Mouse (Mus musculus): ENCODE measurements around the gene Slc18a2. TPM values are rescaled to one million over a fixed set of nuclear protein-coding genes. Genes with fewer than 3 reads are reported as not detected.
A peak's percentile ranks its signal among the peaks of the same experiment; 100 is the strongest.

Gene Slc18a2
- polyA plus RNA-seq, 1 experiment from 2014 or later: 17.7 TPM

DNA sequence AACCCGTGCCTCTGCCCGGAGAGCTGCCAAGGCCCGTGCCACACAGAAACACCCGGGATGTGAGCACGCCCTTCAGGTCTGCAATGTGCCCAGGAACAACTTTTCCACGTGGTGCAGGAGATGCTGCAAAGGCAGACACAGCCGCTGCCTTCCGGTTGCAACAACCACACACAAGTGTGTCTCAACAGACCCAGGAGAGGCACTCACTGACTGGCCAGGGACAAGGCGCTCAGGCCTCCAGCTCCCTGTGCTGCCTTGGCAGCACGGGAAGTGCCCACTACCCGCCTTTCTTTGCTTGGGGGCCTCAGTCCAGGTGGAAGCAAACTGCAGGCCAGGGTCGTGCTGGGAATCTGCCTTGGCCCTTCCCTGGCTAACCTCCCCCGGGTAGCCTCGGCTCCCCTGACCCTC is 83.6 kb downstream of the Slc18a2 start:
- WGBS: under 1% methylated on average over 14 of the region's 14 CpGs
- Histone ChIP-seq H3K9me3 (ENCODE audit: control insufficient read depth, low read length) (no peaks in the 10 kb centered on the region), H3K27ac (no peak overlapping the region), H3K4me2 (replicated peaks) (peak overlapping the region; percentile 96), H3K27me3 (ENCODE audit: control insufficient read depth, insufficient read depth, low read length) (no peaks in the 10 kb centered on the region), H3K9ac (peak overlapping the region; percentile 94), H3K4me1 (replicated peaks; ENCODE audit: control insufficient read depth, insufficient read depth, low read length) (peaks cover 33% of the 10 kb centered on the region), H3K4me3 (replicated peaks; ENCODE audit: low read length) (peak overlapping the region; percentile 98), H3K36me3 (replicated peaks; ENCODE audit: control insufficient read depth, insufficient read depth) (no peaks in the 10 kb centered on the region)
- no peak for DNase-seq (ENCODE audit: low spot score)
- no peak for ATAC-seq (ENCODE audit: low FRiP score)

DNA sequence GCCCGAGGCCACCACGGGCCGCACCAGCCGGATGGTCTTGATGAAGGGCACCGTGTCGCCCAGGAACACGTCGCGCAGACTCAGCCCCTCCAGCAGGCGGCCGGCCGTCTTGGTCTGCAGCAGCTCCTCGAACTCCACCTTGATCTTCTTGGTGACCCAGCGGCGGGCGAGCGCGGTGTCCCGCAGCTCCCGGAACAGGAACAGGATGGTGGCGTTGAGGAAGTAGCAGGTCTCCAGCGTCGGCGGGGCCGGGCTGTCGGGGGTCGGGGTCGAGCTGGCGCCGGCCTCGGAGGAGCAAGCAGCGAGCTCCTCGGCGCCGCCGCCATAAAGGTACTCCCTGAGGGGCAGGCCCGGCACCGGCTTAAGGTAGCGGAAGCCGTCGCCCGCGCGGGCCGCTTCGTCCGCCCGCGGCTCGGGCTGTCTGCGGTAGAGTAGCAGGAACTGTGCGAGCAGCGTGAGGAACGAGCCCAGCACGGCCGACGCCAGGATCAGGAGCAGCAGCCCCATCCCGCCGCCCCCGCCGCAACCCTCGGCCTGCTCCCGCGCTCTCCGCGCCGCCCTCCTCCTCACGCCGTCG is 84.5 kb downstream of the Slc18a2 start:
- H3K27me3 ChIP-seq (ENCODE audit: control insufficient read depth, insufficient read depth, low read length): no peaks in the 10 kb centered on the region
- peak overlapping the region; percentile 95 for H3K27ac ChIP-seq
- peak overlapping the region; percentile 94 for H3K9ac ChIP-seq
- DNase-seq (ENCODE audit: low spot score) (no peak), ATAC-seq (ENCODE audit: low FRiP score) (peak; percentile 67; the same call in 1 of the 2 replicates)
- no peaks in the 10 kb centered on the region for H3K36me3 ChIP-seq (replicated peaks; ENCODE audit: control insufficient read depth, insufficient read depth)
- peak overlapping the region; percentile 98 for H3K4me3 ChIP-seq (replicated peaks; ENCODE audit: low read length)
- under 1% methylated on average over 55 of the region's 70 CpGs for WGBS
- peak overlapping the region; percentile 96 for H3K4me2 ChIP-seq (replicated peaks)
- H3K4me1 ChIP-seq (replicated peaks; ENCODE audit: control insufficient read depth, insufficient read depth, low read length): peaks cover 33% of the 10 kb centered on the region
- no peaks in the 10 kb centered on the region for H3K9me3 ChIP-seq (ENCODE audit: control insufficient read depth, low read length)

Other genes with a start within 250 kb of the Slc18a2 start
- gene Shtn1, start 184.8 kb upstream of the Slc18a2 start, polyA plus RNA-seq (2014; fragmentation: Nextera tagmentation; extraction: Ambion mirVana): 51.8 and 63.9 TPM in 2 replicates
- not detected in 2 replicates for gene Vax1, start 90.8 kb upstream of the Slc18a2 start, polyA plus RNA-seq (2014; fragmentation: Nextera tagmentation; extraction: Ambion mirVana)
- gene Kcnk18, start 41.7 kb upstream of the Slc18a2 start, polyA plus RNA-seq (2014; fragmentation: Nextera tagmentation; extraction: Ambion mirVana): not detected in 2 replicates
- gene Rps12-ps3, start 61.4 kb downstream of the Slc18a2 start, polyA plus RNA-seq (2014; fragmentation: Nextera tagmentation; extraction: Ambion mirVana): 16.6 and 17.1 TPM in 2 replicates
- gene Pdzd8, start 84.9 kb downstream of the Slc18a2 start, polyA plus RNA-seq (2014; fragmentation: Nextera tagmentation; extraction: Ambion mirVana): 17.5 and 18.6 TPM in 2 replicates
- 0.26 TPM in 1 of 2 replicates, not detected in the other for gene Emx2, start 197.5 kb downstream of the Slc18a2 start, polyA plus RNA-seq (2014; fragmentation: Nextera tagmentation; extraction: Ambion mirVana)